Mouse (Mus musculus) bone marrow, adult 2 months (tissue): ENCODE results near the gene Vmn1r206.
"Not testable (repeated sequence)": the region's sequence is repeated elsewhere in the genome, so short reads cannot be mapped to it uniquely, and the experiment has no call there.

Experiments used
- CTCF ChIP-seq: fragments of 200-500 bp; IDR thresholded peaks from 2 replicates; pipeline ENCODE4 v1.5.1; 2011; ENCODE audit warnings: low read length, control low read depth; ENCODE audit not compliant: control insufficient read depth, insufficient read depth
- POLR2A ChIP-seq: fragments of 200-500 bp; IDR thresholded peaks from 2 replicates; pipeline ENCODE4 v1.6.1; 2011; ENCODE audit warnings: low read depth, mild to moderate bottlenecking, control low read depth, low read length, borderline replicate concordance; ENCODE audit not compliant: control insufficient read depth

DNA sequence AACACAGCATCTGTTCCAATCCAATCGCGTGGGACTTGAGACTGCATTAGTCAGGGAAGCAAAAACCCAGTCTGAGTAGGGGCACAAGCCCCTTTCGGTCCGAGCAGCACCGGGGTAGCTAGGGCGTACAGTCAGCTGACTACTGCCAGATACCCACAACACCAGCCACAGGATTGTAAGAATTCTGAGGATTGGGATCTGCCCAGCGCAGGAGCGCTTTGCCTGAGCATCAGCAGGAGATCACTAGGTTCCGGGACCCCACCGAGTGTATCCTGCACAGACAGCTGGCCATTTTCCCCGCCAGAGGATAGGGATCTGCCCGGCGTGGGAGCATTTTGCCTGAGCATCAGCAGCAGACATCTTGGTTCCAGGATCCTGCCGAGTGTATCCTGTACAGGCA, 40.7 kb downstream of the Vmn1r206 start:
- TF ChIP-seq CTCF, POLR2A: not testable (repeated sequence)
